Mouse (Mus musculus) G1E (cell line): Measurements from ENCODE around the gene Rhox4b.
"Not testable (repeated sequence)": the region's sequence is repeated elsewhere in the genome, so short reads cannot be mapped to it uniquely, and the experiment has no call there.

Experiments used
- CTCF ChIP-seq: IDR thresholded peaks from 2 replicates; pipeline ENCODE4 v1.5.1; 2012; ENCODE audit warnings: low read depth, low read length, inconsistent platforms, mixed read lengths
- GATA1 ChIP-seq: IDR thresholded peaks from 2 replicates; pipeline ENCODE4 v1.6.1; 2012; ENCODE audit warnings: borderline replicate concordance, low read length, inconsistent platforms, mixed read lengths
- POLR2AphosphoS5 ChIP-seq: IDR thresholded peaks from 2 replicates; pipeline ENCODE4 v1.6.1; 2012; ENCODE audit warnings: low read depth, low read length, inconsistent platforms; ENCODE audit not compliant: insufficient replicate concordance
- TAL1 ChIP-seq: conservative IDR thresholded peaks from 2 replicates; pipeline ENCODE4 v1.6.1; 2012; ENCODE audit warnings: low read depth, low read length, inconsistent platforms, mixed read lengths

DNA sequence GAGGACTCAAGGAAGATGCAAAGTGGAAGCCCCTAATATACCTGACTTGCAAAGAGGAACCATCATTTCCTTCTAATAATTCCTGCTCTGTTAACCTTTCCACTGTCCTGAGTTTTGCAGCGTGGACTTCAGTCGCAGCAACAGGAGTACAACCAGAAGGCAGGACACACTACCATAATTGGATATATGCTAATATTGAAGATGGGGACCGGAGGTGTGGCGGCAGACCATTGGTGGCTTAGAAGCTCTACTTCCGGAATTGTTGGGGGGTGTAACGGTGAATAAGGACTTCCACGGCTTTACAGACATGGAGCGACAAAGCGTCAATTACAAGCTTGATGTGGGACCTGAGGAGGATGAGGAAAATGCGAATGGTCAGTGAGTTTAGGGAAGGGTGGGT, 21.1 kb downstream of the Rhox4b start, which contains the start of gene Rhox2c:
- TF ChIP-seq CTCF, GATA1, TAL1, POLR2AphosphoS5: not testable (repeated sequence)
